Mouse (Mus musculus) limb, embryonic 13.5 days (tissue): ENCODE results near the gene Ino80d. TPM values are rescaled to one million over a fixed set of nuclear protein-coding genes. Genes with fewer than 3 reads are reported as not detected.

Experiments
- ATAC-seq: fragments of 200-750 bp; cut with Nextera tagmentation; 2 replicates; pipeline ENCODE4 v1.8.0; 2017; ENCODE audit warnings: low read depth, moderate number of reproducible peaks, moderate TSS enrichment; ENCODE audit not compliant: low FRiP score
- H3K27ac ChIP-seq: fragments of 300-500 bp; sonication (generic); 2 replicates; pipeline ENCODE4 v1.5.1; 2015; ENCODE audit warnings: inconsistent platforms, mild to moderate bottlenecking, moderate library complexity
- H3K27me3 ChIP-seq: fragments of 300-500 bp; sonication (generic); 2 replicates; pipeline ENCODE4 v1.6.1; 2015; ENCODE audit warnings: mild to moderate bottlenecking, inconsistent platforms
- H3K36me3 ChIP-seq: fragments of 300-500 bp; sonication (generic); 2 replicates; pipeline ENCODE4 v1.6.1; 2015; ENCODE audit warnings: inconsistent platforms, mild to moderate bottlenecking, moderate library complexity
- H3K4me1 ChIP-seq: fragments of 300-500 bp; sonication (generic); 2 replicates; pipeline ENCODE4 v1.6.1; 2015; ENCODE audit warnings: inconsistent platforms
- H3K4me2 ChIP-seq: fragments of 300-500 bp; sonication (generic); replicated peaks from 2 replicates; pipeline ENCODE4 v1.6.1; 2015; ENCODE audit warnings: inconsistent platforms, mild to moderate bottlenecking, moderate library complexity
- H3K4me3 ChIP-seq: fragments of 300-500 bp; sonication (generic); 2 replicates; pipeline ENCODE4 v1.5.1; 2015; ENCODE audit warnings: moderate library complexity, mild to moderate bottlenecking, inconsistent platforms
- H3K9ac ChIP-seq: fragments of 300-500 bp; sonication (generic); 2 replicates; pipeline ENCODE4 v1.6.1; 2015; ENCODE audit warnings: mild to moderate bottlenecking, inconsistent platforms
- H3K9me3 ChIP-seq: fragments of 300-500 bp; sonication (generic); 2 replicates; pipeline ENCODE4 v1.6.1; 2016; ENCODE audit warnings: inconsistent platforms
- WGBS: fragments of 180-500 bp; shearing (Covaris S2); methylation state at CpG from one replicate; pipeline ENCODE4 v1.1.7; 2015; 5-methylcytosine and 5-hydroxymethylcytosine counted together
- microRNA-seq: library from miRNA; unstranded; fragments of <30 nt; microRNA quantifications from one replicate; pipeline ENCODE4, GENCODE M21; 2016
- polyA plus RNA-seq: library from polyadenylated mRNA; unstranded; fragments of >200 nt; fragmentation: Nextera tagmentation; extraction: Ambion mirVana; gene quantifications from 2 replicates; pipeline ENCODE4 v1.2.1, GENCODE M21; 2015

Ino80d gene
- polyA plus RNA-seq, 1 experiment from 2014 or later = 9.7 TPM

DNA sequence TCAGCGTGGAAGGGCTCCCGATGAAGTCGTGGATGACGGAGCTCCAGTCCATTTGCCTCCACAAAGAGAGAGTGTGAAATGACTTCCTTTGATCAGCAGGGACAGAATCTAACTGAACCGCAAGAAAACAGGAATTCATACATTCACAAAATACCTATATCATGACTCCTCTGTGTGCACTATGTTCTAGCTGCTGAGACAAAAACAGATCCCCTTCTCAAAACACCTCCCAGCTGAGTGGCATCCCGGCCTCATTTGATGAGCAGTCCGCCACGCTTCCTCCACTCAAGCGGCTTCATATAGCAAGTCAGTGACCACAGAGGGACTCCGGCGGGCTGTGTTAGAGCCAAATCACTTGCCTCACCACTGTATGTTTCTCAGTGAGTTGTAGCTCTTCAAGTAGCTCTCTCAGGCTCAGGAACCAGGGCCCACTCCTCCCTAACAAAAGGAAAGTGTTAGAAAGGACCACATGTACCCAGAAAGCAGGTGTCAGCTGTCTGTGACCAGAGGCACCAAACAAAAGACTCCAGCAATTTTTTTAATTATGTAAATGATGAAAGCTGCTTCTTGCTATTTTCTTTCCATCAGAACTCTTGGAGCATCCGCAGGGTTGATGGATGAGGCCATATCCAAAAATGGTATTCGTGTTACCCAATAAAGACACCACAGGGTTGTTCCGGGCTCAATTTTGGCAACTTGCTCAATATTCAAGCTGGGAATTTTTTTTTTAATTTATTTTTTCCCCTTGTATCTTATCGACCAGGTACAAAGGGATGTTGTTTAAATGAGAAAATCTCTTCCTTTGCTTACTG is 181.0 kb downstream of the Ino80d start:
- no peak overlapping the region for H3K27ac ChIP-seq
- WGBS = 76% methylated on average over 15 of the region's 15 CpGs
- no peak for ATAC-seq

GRCm38 (mm10) chr1:62929477-62929876 is 185.0 kb downstream of the Ino80d start:
- Histone ChIP-seq H3K9ac (no peak overlapping the region), H3K4me3 (no peak overlapping the region), H3K36me3 (no peaks in the 10 kb centered on the region), H3K4me2 (no peak overlapping the region), H3K27ac (no peak overlapping the region), H3K4me1 (peaks cover 15% of the 10 kb centered on the region), H3K27me3 (0 out of 2 replicates have a peak, but pooled peaks cover 14% of the 10 kb centered on the region), H3K9me3 (no peaks in the 10 kb centered on the region)
- ATAC-seq = no peak
- 5% methylated on average over 8 of the region's 8 CpGs for WGBS

More for the DNA sequence above, 181.0 kb downstream of the Ino80d start:
- Histone ChIP-seq H3K9ac (no peak overlapping the region), H3K4me3 (no peak overlapping the region), H3K4me2 (no peak overlapping the region), H3K9me3 (no peaks in the 10 kb centered on the region), H3K27me3 (0 out of 2 replicates have a peak, but pooled peaks cover 7% of the 10 kb centered on the region), H3K36me3 (no peaks in the 10 kb centered on the region), H3K4me1 (peaks cover 25% of the 10 kb centered on the region)

DNA sequence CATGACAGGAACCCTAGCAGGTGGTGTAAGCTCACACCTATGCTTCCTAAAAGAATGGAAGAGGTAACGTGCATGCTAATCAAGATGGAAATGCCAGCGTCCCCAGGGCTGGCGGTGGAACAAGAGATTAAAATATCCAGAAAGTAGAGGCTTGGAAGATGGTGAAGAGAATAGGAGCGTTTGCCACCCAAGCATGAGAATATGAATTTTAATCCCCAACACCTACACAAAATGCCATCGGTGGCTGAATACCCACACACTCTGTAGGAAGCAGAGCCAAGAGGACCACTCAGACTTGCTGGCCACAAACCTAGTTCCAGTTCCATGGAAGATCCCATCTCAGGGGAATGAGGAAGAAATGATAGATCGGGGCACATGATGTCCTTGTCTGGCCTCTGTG is 195.2 kb downstream of the Ino80d start:
- no peaks in the 10 kb centered on the region for H3K27me3 ChIP-seq
- H3K4me1 ChIP-seq = no peaks in the 10 kb centered on the region
- H3K9ac ChIP-seq = no peak overlapping the region
- H3K4me2 ChIP-seq = no peak overlapping the region
- ATAC-seq = no peak
- WGBS = 96% methylated on average over 6 of the region's 6 CpGs
- no peak overlapping the region for H3K4me3 ChIP-seq
- no peak overlapping the region for H3K27ac ChIP-seq
- H3K36me3 ChIP-seq = no peaks in the 10 kb centered on the region
- H3K9me3 ChIP-seq = no peaks in the 10 kb centered on the region

- Histone ChIP-seq H3K9me3 (no peaks in the 10 kb centered on the region), H3K4me3 (no peak overlapping the region), H3K27me3 (no peaks in the 10 kb centered on the region), H3K9ac (no peak overlapping the region), H3K4me1 (no peaks in the 10 kb centered on the region), H3K27ac (no peak overlapping the region), H3K36me3 (no peaks in the 10 kb centered on the region), H3K4me2 (no peak overlapping the region)
- WGBS = 76% methylated on average over 9 of the region's 9 CpGs
- ATAC-seq = no peak
These were observed 197.9 kb downstream of the Ino80d start for GRCm38 (mm10) chr1:62916609-62917008.

DNA sequence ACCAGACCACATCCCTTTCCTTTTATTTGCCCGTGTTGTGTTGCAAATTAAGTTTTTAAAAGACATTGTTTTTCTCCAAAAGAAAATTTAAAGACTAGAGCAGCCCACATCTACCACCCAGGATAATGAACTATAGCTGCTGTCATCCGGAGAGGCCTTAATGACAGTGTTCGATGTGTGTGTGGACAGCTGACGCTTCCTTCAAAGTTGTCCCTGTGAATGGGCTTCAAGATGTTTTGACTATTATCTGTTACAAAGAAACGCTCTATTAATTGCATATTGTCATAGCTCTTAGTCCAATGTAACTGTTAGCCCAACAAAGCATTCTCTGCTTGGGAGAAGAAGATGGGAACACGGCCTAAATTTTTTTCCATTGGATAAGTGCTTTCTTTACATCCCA is 200.0 kb downstream of the Ino80d start:
- ATAC-seq = no peak
- Histone ChIP-seq H3K27ac (no peak overlapping the region), H3K36me3 (no peaks in the 10 kb centered on the region), H3K9ac (no peak overlapping the region), H3K27me3 (no peaks in the 10 kb centered on the region), H3K4me2 (no peak overlapping the region), H3K4me1 (peaks cover 13% of the 10 kb centered on the region), H3K9me3 (no peaks in the 10 kb centered on the region), H3K4me3 (no peak overlapping the region)
- WGBS = 90% methylated on average over 6 of the region's 6 CpGs

GRCm38 (mm10) chr1:62911426-62911825 is 203.0 kb downstream of the Ino80d start:
- Histone ChIP-seq H3K4me1 (peaks cover 27% of the 10 kb centered on the region), H3K4me3 (no peak overlapping the region), H3K36me3 (no peaks in the 10 kb centered on the region), H3K27me3 (no peaks in the 10 kb centered on the region), H3K9ac (no peak overlapping the region), H3K9me3 (no peaks in the 10 kb centered on the region), H3K4me2 (no peak overlapping the region), H3K27ac (no peak overlapping the region)
- 62% methylated on average over 7 of the region's 7 CpGs for WGBS
- ATAC-seq = no peak

DNA sequence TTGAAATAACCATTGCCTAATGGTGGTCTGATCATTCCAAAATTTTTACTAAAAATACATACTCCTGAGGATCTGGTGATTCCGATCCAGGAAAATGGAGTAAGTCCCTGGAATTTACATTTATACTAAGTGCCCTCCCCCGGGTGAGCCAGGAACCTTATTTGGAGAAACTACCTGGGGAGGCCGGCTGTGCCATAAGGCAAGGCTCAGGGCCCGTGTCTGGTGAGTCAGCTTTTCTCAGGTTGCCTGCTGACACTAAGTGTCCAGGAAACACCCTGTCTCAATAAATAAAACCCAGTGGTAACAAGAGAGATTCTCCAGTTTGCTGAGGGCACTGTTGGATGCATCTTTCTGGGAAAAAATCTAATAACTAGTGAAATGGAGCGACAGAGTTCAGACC is 205.3 kb downstream of the Ino80d start:
- peaks cover 38% of the 10 kb centered on the region for H3K4me1 ChIP-seq
- no peak for ATAC-seq
- no peak overlapping the region for H3K27ac ChIP-seq
- H3K36me3 ChIP-seq = no peaks in the 10 kb centered on the region
- no peak overlapping the region for H3K9ac ChIP-seq
- no peak overlapping the region for H3K4me3 ChIP-seq
- no peaks in the 10 kb centered on the region for H3K27me3 ChIP-seq
- no peak overlapping the region for H3K4me2 ChIP-seq
- WGBS = 56% methylated on average over 5 of the region's 5 CpGs
- no peaks in the 10 kb centered on the region for H3K9me3 ChIP-seq

GRCm38 (mm10) chr1:62908508-62908907 is 206.0 kb downstream of the Ino80d start:
- H3K27me3 ChIP-seq = no peaks in the 10 kb centered on the region
- 25% methylated on average over 6 of the region's 6 CpGs for WGBS
- H3K4me2 ChIP-seq = no peak overlapping the region; the same call in 1 of the 2 replicates
- peaks cover 38% of the 10 kb centered on the region for H3K4me1 ChIP-seq
- no peak for ATAC-seq
- no peaks in the 10 kb centered on the region for H3K36me3 ChIP-seq
- H3K9ac ChIP-seq = no peak overlapping the region
- no peaks in the 10 kb centered on the region for H3K9me3 ChIP-seq
- H3K27ac ChIP-seq = no peak overlapping the region
- H3K4me3 ChIP-seq = no peak overlapping the region

Small RNA genes within 50 kb of the gene (microRNA-seq; reads per million reads assigned to microRNA genes)
- gene Gm24557 (not detected), gene Gm44468 (not detected)

Other genes with a start within 250 kb of the Ino80d start
- gene Eef1b2, start 62.2 kb upstream of the Ino80d start, polyA plus RNA-seq = 609 and 631 TPM in 2 replicates
- gene Ndufs1, start 62.2 kb upstream of the Ino80d start, polyA plus RNA-seq = 131 and 134 TPM in 2 replicates
- 0.22 and 0.25 TPM in 2 replicates for gene Gpr1, start 99.9 kb upstream of the Ino80d start, polyA plus RNA-seq
- gene Zdbf2, start 158.6 kb upstream of the Ino80d start, polyA plus RNA-seq = 14.9 and 16.3 TPM in 2 replicates